ENCODE assay signal across 8 mouse cellular contexts in genomic region chr10:106632171-106632935, GRCm38 (mm10).
DNase-seq lines count a peak whose midpoint lies in the region; ATAC-seq and TF ChIP-seq lines count a peak whose summit lies in the region.

No protein-coding gene starts in this region.

- peak overlapping the region; percentile 50 for H3K4me3 ChIP-seq in cortical plate, adult 2 months (ENCODE audit: insufficient read depth, low read length)
- no peak overlapping the region for H3K4me3 ChIP-seq in kidney, embryonic 15.5 days (replicated peaks)
- H3K4me3 ChIP-seq in midbrain, embryonic 15.5 days: peak overlapping the region; percentile 32

- peak; percentile 92 for ATAC-seq in kidney, embryonic 15.5 days (replicated peaks; ENCODE audit: low FRiP score)
- peak; percentile 94 for ATAC-seq in midbrain, embryonic 15.5 days (replicated peaks)

- H3K27ac ChIP-seq in cortical plate, adult 2 months (ENCODE audit: insufficient read depth, low read length): 0 out of 2 replicates have a peak overlapping the region, but pooled peaks have one; percentile 22
- H3K27ac ChIP-seq in kidney, embryonic 15.5 days: no peak overlapping the region
- H3K27ac ChIP-seq in midbrain, embryonic 15.5 days: peak overlapping the region; percentile 57; the same call in 1 of the 2 replicates

- peak; percentile 46 to 54 for DNase-seq in left cerebral cortex, adult 18-20 months (ENCODE audit: low spot score in 2 of 2)
- no peak for DNase-seq in left cerebral cortex, adult 11 months (ENCODE audit: low spot score)
- DNase-seq in urinary bladder, postnatal 36 days (ENCODE audit: low spot score in 2 of 2): no peak
- DNase-seq in urinary bladder, adult 18-20 months (ENCODE audit: low spot score in 2 of 2): no peak
- no peak for DNase-seq in urinary bladder, postnatal 25 days (ENCODE audit: low spot score)

- H3K27me3 ChIP-seq in kidney, embryonic 15.5 days: no peaks in the 10 kb centered on the region
- H3K27me3 ChIP-seq in midbrain, embryonic 15.5 days (replicated peaks): no peaks in the 10 kb centered on the region

- TF ChIP-seq POLR2A in cortical plate, adult 2 months (IDR thresholded peaks at IDR 0.05; ENCODE audit: extremely low read depth, insufficient read depth, low read length): peak; percentile 86

- H3K4me2 ChIP-seq in kidney, embryonic 15.5 days: no peak overlapping the region
- peak overlapping the region; percentile 52 for H3K4me2 ChIP-seq in midbrain, embryonic 15.5 days

- H3K36me3 ChIP-seq in kidney, embryonic 15.5 days: no peaks in the 10 kb centered on the region
- no peaks in the 10 kb centered on the region for H3K36me3 ChIP-seq in midbrain, embryonic 15.5 days (replicated peaks)

- no peak overlapping the region for H3K9ac ChIP-seq in kidney, embryonic 15.5 days
- 0 out of 2 replicates have a peak overlapping the region, but pooled peaks have one; percentile 20 for H3K9ac ChIP-seq in midbrain, embryonic 15.5 days

- no peaks in the 10 kb centered on the region for H3K9me3 ChIP-seq in kidney, embryonic 15.5 days (replicated peaks)
- H3K9me3 ChIP-seq in midbrain, embryonic 15.5 days: no peaks in the 10 kb centered on the region

- WGBS in kidney, embryonic 15.5 days: 61% methylated on average over 18 of the region's 18 CpGs
- WGBS in midbrain, embryonic 15.5 days: 16% methylated on average over 18 of the region's 18 CpGs

- no peak for TF ChIP-seq CTCF in cortical plate, adult 2 months (IDR thresholded peaks at IDR 0.05; ENCODE audit: extremely low read depth, insufficient read depth, low read length)

- H3K4me1 ChIP-seq in cortical plate, adult 2 months (ENCODE audit: control insufficient read depth, insufficient read depth, low read length): 0 out of 2 replicates have a peak, but pooled peaks cover 2% of the 10 kb centered on the region
- H3K4me1 ChIP-seq in kidney, embryonic 15.5 days: no peaks in the 10 kb centered on the region
- peaks cover 14% of the 10 kb centered on the region for H3K4me1 ChIP-seq in midbrain, embryonic 15.5 days

Comparison
In these comparisons a context has a peak if more than half of its experiments do, and no peak if none do; other contexts are left out.
1. DNase-seq: peak in left cerebral cortex, adult 18-20 months (2 of 2); none in left cerebral cortex, adult 11 months (single experiment), urinary bladder, postnatal 36 days (0 of 2), urinary bladder, adult 18-20 months (0 of 2) and urinary bladder, postnatal 25 days (single experiment).